Mouse (Mus musculus) heart, embryonic 12.5 days (tissue): ENCODE measurements around the gene Ppp1r9a. TPM values are rescaled to one million over a fixed set of nuclear protein-coding genes. Genes with fewer than 3 reads are reported as not detected.
A peak's percentile ranks its signal among the peaks of the same experiment; 100 is the strongest.

Experiments used
- ATAC-seq: fragments of 200-750 bp; cut with Nextera tagmentation; 2 replicates; pipeline ENCODE4 v1.8.0; 2017; ENCODE audit warnings: moderate TSS enrichment, moderate library complexity; ENCODE audit not compliant: insufficient number of reproducible peaks, low FRiP score
- H3K27ac ChIP-seq: fragments of 300-500 bp; sonication (generic); 2 replicates; pipeline ENCODE4 v1.5.1; 2016; ENCODE audit warnings: mild to moderate bottlenecking, moderate library complexity; ENCODE audit not compliant: poor library complexity, severe bottlenecking
- H3K27me3 ChIP-seq: fragments of 300-500 bp; sonication (generic); replicated peaks from 2 replicates; pipeline ENCODE4 v1.6.1; 2016; ENCODE audit warnings: mild to moderate bottlenecking, moderate library complexity
- H3K36me3 ChIP-seq: fragments of 300-500 bp; sonication (generic); 2 replicates; pipeline ENCODE4 v1.6.1; 2016; ENCODE audit warnings: mild to moderate bottlenecking, moderate library complexity
- H3K4me1 ChIP-seq: fragments of 300-500 bp; sonication (generic); replicated peaks from 2 replicates; pipeline ENCODE4 v1.6.1; 2016; ENCODE audit warnings: mild to moderate bottlenecking
- H3K4me2 ChIP-seq: fragments of 300-500 bp; sonication (generic); 2 replicates; pipeline ENCODE4 v1.6.1; 2016; ENCODE audit warnings: mild to moderate bottlenecking, moderate library complexity
- H3K4me3 ChIP-seq: fragments of 300-500 bp; sonication (generic); 2 replicates; pipeline ENCODE4 v1.5.1; 2016; ENCODE audit warnings: mild to moderate bottlenecking
- H3K9ac ChIP-seq: fragments of 300-500 bp; sonication (generic); 2 replicates; pipeline ENCODE4 v1.6.1; 2016; ENCODE audit warnings: mild to moderate bottlenecking, moderate library complexity
- H3K9me3 ChIP-seq: fragments of 300-500 bp; sonication (generic); replicated peaks from 2 replicates; pipeline ENCODE4 v1.6.1; 2016; ENCODE audit warnings: mild to moderate bottlenecking, moderate library complexity
- WGBS: fragments of 180-500 bp; shearing (Covaris S2); methylation state at CpG from one replicate; pipeline ENCODE4 v1.1.7; 2016; 5-methylcytosine and 5-hydroxymethylcytosine counted together
- polyA plus RNA-seq: library from polyadenylated mRNA; unstranded; fragments of >200 nt; fragmentation: Nextera tagmentation; extraction: Ambion mirVana; gene quantifications from 2 replicates; pipeline ENCODE4 v1.2.1, GENCODE M21; 2016

Ppp1r9a gene
- polyA plus RNA-seq, 1 experiment from 2014 or later = 17.4 TPM

DNA sequence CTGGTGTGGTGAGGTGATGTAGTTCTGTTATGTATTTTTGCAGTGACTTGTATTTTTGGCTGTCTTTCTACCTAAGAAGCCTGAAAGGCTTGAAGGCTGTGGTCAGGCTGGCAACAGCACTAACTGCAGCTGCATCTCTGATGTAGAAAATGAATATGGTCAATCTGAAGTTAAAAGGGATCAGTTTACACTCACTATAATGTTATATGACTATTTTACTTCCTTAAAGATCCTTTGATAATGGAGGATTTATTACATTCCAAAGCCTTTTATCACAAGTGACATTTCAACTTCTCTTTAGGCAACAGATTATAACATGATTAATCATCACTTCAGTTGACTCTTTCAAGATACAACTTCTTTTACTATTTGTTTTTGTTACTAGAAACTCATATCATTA is 179.4 kb downstream of the Ppp1r9a start:
- 0 out of 2 replicates have a peak, but pooled peaks cover 3% of the 10 kb centered on the region for H3K36me3 ChIP-seq
- H3K9me3 ChIP-seq = no peaks in the 10 kb centered on the region
- no peak overlapping the region for H3K9ac ChIP-seq
- no peak overlapping the region for H3K4me3 ChIP-seq
- no peak for ATAC-seq
- no peak overlapping the region for H3K4me2 ChIP-seq
- H3K27ac ChIP-seq = no peak overlapping the region
- peaks cover 22% of the 10 kb centered on the region; the same call in 1 of the 2 replicates for H3K4me1 ChIP-seq
- H3K27me3 ChIP-seq = no peaks in the 10 kb centered on the region

DNA sequence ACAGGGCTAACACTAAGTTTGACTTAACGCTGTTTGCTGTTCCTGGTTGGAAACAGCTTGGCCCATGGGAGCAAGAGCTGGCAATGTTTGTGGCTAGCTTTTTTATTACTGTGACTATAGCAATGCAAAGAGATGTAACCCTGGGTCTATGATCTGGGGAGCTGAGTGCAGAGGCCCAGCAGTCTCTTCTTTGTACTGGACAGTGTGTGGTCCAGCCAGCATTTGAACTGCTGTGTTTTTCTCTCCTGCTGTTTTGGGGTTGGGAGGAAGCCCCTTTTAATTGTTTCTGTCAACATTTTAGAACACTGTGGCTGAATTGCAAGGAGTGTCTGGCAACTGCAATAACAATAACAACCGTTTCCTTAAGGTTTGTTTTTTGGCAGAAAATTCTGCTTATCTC is 180.0 kb downstream of the Ppp1r9a start:
- no peak overlapping the region for H3K4me2 ChIP-seq
- no peaks in the 10 kb centered on the region for H3K36me3 ChIP-seq
- H3K9ac ChIP-seq = no peak overlapping the region
- no peak overlapping the region for H3K4me3 ChIP-seq
- ATAC-seq = no peak
- WGBS = 65% methylated on average over 2 of the region's 2 CpGs
- H3K9me3 ChIP-seq = no peaks in the 10 kb centered on the region
- no peak overlapping the region for H3K27ac ChIP-seq
- H3K4me1 ChIP-seq = peaks cover 19% of the 10 kb centered on the region; the same call in 1 of the 2 replicates
- no peaks in the 10 kb centered on the region for H3K27me3 ChIP-seq

DNA sequence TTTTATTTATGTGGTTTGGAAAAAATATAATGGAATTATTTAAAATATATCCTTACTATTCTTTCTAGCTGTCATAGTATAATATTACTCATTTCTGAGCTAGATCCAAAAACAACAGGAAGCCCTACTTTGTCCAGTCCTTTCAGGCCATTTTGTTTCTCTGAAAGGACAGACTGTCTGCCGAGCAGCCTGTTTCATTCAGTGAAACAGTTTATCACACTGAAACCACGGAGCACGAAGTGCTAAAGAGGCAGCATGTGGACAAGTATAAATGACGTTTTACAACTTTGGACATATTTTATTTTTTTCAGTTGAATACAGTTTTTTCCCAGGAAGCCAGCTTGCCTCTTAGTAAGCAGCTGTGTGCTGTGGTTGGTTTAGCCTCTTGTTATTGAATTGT is 181.2 kb downstream of the Ppp1r9a start:
- peaks cover 17% of the 10 kb centered on the region; the same call in 1 of the 2 replicates for H3K4me1 ChIP-seq
- no peak overlapping the region for H3K4me3 ChIP-seq
- H3K4me2 ChIP-seq = no peak overlapping the region
- 42% methylated on average over 4 of the region's 4 CpGs for WGBS
- no peaks in the 10 kb centered on the region for H3K36me3 ChIP-seq
- no peak for ATAC-seq
- H3K9ac ChIP-seq = no peak overlapping the region
- no peak overlapping the region for H3K27ac ChIP-seq
- no peaks in the 10 kb centered on the region for H3K27me3 ChIP-seq
- no peaks in the 10 kb centered on the region for H3K9me3 ChIP-seq

DNA sequence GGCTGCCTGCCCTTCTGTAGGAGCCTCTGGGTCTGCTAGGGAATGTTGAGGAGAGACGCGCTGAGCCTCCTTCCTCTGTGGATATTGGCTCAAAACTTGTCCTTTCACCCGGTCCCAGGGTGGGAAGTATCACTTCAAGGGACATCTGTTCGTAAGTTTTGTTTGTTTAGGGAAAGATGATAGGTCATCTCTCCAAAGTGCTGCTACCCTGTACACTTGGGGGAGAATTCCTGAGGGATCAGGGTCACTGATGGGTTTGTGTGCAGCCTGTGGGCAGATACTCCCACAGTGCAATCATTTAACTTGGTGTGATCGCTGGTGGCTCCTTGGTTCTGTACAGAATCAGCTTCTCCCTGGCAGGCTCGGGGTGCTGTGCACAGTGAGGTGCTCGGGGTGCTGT is 189.2 kb downstream of the Ppp1r9a start:
- no peaks in the 10 kb centered on the region for H3K9me3 ChIP-seq
- H3K4me2 ChIP-seq = no peak overlapping the region
- peaks cover 8% of the 10 kb centered on the region for H3K4me1 ChIP-seq
- no peaks in the 10 kb centered on the region for H3K36me3 ChIP-seq
- no peak overlapping the region for H3K4me3 ChIP-seq
- no peak overlapping the region for H3K9ac ChIP-seq
- 81% methylated on average over 7 of the region's 7 CpGs for WGBS
- no peak for ATAC-seq
- H3K27me3 ChIP-seq = no peaks in the 10 kb centered on the region
- H3K27ac ChIP-seq = no peak overlapping the region

DNA sequence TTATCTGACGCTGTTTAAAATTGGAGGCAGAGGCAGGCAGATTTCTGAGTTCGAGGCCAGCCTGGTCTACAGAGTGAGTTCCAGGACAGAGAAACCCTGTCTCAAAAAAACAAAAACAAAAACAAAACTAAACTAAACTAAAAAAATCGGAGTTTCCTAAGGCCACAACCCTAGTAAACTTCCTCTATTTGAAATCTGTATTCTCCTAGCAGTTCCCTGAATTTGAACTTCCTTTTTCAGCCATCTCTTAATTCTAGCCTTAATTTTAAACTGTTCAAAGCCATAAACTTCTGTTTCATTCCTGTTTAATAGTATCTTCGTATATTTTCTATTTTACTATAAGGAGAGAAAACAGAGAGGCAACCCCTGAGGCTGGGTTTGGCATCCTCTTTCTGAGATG is 190.1 kb downstream of the Ppp1r9a start:
- peak overlapping the region; percentile 65; the same call in 1 of the 2 replicates for H3K27ac ChIP-seq
- no peak overlapping the region for H3K9ac ChIP-seq
- H3K4me1 ChIP-seq = peaks cover 8% of the 10 kb centered on the region
- no peaks in the 10 kb centered on the region for H3K27me3 ChIP-seq
- no peaks in the 10 kb centered on the region for H3K9me3 ChIP-seq
- ATAC-seq = no peak
- H3K4me3 ChIP-seq = no peak overlapping the region
- H3K36me3 ChIP-seq = no peaks in the 10 kb centered on the region
- 81% methylated on average over 4 of the region's 4 CpGs for WGBS
- H3K4me2 ChIP-seq = no peak overlapping the region

DNA sequence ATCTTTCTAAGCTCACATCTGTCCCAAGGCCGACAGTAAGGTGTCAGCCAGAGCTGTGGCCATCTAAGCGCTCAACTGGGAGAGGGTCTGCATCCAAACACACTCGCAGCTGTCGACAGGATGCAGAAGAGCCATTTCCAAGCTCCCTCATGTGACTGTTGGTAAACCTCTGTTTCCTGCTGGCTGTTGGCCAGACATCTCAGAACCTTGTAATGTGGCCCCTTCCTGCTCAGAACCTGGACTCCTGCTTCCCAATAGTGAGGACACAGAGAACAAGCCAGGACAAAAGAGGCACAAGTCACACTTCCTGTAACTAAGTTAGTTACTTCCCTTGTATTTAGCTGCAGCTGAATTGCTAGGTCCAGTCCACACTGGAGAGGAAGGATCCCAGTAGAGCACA is 190.8 kb downstream of the Ppp1r9a start:
- H3K9ac ChIP-seq = no peak overlapping the region
- no peaks in the 10 kb centered on the region for H3K9me3 ChIP-seq
- WGBS = 14% methylated on average over 4 of the region's 4 CpGs
- H3K27me3 ChIP-seq = no peaks in the 10 kb centered on the region
- no peaks in the 10 kb centered on the region for H3K36me3 ChIP-seq
- H3K4me1 ChIP-seq = peaks cover 8% of the 10 kb centered on the region
- ATAC-seq = peak; percentile 67
- H3K27ac ChIP-seq = peak overlapping the region; percentile 65
- H3K4me2 ChIP-seq = no peak overlapping the region
- no peak overlapping the region for H3K4me3 ChIP-seq

DNA sequence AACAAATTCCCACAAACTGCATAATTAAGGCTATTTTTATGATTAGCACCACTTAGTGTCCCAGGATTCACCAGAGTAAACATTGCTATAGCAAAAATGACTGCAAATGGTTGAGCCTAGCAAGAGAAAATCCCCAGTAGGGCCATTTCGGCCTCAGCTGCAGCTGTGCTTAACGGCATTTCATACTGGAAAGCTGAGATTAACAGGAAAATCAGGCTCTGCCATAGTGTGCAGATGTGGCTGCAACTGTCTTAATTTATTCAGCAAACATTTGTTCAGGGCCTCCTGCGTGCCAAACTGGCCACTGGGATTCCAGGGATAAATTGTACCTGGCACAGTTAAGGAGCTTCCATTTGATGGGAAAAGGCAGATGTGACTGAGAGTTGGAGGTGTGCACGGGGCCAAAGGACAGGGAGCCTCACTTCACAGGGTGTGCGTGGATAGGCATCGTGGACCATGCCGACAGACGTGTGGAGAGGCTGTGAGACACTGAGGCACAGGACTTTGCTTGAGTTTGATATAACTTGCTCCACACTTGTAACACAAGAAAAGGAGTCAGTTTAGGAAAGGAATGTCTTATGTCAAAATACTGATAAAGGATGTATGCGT is 192.8 kb downstream of the Ppp1r9a start:
- H3K9ac ChIP-seq = no peak overlapping the region
- peaks cover 8% of the 10 kb centered on the region for H3K4me1 ChIP-seq
- ATAC-seq = no peak
- no peaks in the 10 kb centered on the region for H3K36me3 ChIP-seq
- no peak overlapping the region for H3K4me3 ChIP-seq
- no peaks in the 10 kb centered on the region for H3K9me3 ChIP-seq
- WGBS = 78% methylated on average over 9 of the region's 9 CpGs
- no peaks in the 10 kb centered on the region for H3K27me3 ChIP-seq
- H3K27ac ChIP-seq = no peak overlapping the region
- no peak overlapping the region for H3K4me2 ChIP-seq

DNA sequence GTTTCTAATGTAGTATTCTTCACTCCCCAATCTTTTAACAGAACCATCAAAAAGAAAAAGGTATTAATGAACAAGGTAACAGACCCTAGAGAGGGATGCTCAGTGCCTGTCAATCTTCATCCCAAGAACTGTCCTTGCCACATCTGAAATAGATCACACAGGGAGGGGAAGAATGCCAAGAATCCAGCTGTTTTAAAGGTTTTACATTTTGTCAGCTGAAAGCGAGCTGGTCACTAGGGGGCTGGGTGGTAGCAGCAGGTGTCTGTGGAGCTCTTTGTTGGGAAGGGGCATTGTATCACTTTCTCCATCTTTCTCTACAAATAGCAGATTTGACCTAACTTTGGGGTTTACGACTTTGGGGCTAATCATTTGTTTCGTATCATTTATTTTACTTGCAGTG is 194.6 kb downstream of the Ppp1r9a start:
- WGBS = 67% methylated on average over 3 of the region's 3 CpGs
- Histone ChIP-seq H3K27ac (no peak overlapping the region), H3K9ac (no peak overlapping the region), H3K27me3 (no peaks in the 10 kb centered on the region), H3K4me3 (no peak overlapping the region), H3K36me3 (no peaks in the 10 kb centered on the region), H3K9me3 (no peaks in the 10 kb centered on the region), H3K4me2 (no peak overlapping the region), H3K4me1 (peaks cover 8% of the 10 kb centered on the region)
- no peak for ATAC-seq

DNA sequence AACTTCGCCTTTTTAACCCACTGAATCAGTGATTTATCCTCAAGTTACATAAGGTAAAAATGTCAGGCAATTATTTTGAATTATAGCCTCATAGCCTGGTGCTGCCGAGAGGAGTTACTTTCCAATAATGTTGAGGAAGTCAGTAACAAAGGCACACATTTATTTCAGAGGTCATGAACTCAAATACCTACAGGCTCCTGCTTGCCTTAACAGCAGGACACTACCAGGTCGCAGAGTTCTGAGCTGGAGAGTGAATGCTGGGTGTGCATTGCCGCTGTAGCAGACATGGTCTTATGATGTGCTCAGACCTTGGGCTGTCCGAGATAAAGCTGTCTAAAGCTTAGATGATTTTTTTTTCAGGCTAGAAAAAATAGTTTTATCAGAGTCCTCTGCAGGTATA is 196.6 kb downstream of the Ppp1r9a start:
- no peak overlapping the region for H3K4me3 ChIP-seq
- H3K4me2 ChIP-seq = no peak overlapping the region
- no peaks in the 10 kb centered on the region for H3K9me3 ChIP-seq
- WGBS = 59% methylated on average over 5 of the region's 5 CpGs
- no peaks in the 10 kb centered on the region for H3K27me3 ChIP-seq
- no peak overlapping the region for H3K9ac ChIP-seq
- H3K36me3 ChIP-seq = no peaks in the 10 kb centered on the region
- H3K27ac ChIP-seq = no peak overlapping the region
- ATAC-seq = no peak
- peaks cover 11% of the 10 kb centered on the region for H3K4me1 ChIP-seq

DNA sequence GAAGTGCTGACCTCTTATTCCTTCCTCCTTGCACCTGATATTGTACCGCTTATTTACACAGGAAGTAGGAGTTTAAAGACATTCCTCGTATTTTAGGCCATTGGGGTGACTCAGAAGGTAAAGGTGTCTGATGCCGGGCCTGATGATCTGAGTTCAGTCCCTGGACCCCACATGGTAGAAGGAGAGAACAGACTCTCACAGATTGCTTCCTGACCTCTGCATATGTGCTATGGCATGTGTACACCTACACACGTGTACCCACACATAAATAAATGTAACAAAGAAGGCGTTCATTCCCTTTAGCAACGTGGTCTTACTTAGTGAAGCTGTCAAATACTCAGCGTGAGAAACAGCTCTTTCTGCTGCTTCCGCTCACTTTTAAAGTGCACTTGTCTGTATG is 197.1 kb downstream of the Ppp1r9a start:
- Histone ChIP-seq H3K4me3 (no peak overlapping the region), H3K9me3 (no peaks in the 10 kb centered on the region), H3K4me2 (no peak overlapping the region), H3K27me3 (no peaks in the 10 kb centered on the region), H3K27ac (no peak overlapping the region), H3K4me1 (peaks cover 12% of the 10 kb centered on the region), H3K9ac (no peak overlapping the region), H3K36me3 (no peaks in the 10 kb centered on the region)
- 75% methylated on average over 8 of the region's 8 CpGs for WGBS
- no peak for ATAC-seq

DNA sequence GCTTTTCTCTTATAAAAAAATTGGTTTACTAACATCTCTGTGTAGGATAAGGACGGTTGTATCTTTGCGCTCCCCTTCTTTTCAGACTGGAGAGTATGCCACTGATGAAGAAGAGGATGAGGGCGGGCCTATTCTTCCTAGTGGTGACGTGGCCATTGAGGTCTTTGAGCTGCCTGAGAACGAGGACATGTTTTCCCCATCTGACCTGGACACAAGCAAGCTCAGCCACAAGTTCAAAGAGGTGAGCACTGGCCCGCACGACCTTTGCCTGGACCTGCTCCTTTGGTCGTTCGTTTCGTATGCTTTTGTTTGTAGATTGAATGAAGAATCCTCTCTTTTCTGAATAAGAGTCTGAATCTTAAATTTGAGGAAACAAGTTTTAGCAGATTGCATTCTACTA is 197.6 kb downstream of the Ppp1r9a start:
- no peaks in the 10 kb centered on the region for H3K36me3 ChIP-seq
- H3K27me3 ChIP-seq = no peaks in the 10 kb centered on the region
- H3K4me2 ChIP-seq = no peak overlapping the region
- peaks cover 12% of the 10 kb centered on the region for H3K4me1 ChIP-seq
- 86% methylated on average over 10 of the region's 10 CpGs for WGBS
- no peak overlapping the region for H3K4me3 ChIP-seq
- H3K9ac ChIP-seq = no peak overlapping the region
- H3K27ac ChIP-seq = no peak overlapping the region
- ATAC-seq = no peak
- H3K9me3 ChIP-seq = no peaks in the 10 kb centered on the region

DNA sequence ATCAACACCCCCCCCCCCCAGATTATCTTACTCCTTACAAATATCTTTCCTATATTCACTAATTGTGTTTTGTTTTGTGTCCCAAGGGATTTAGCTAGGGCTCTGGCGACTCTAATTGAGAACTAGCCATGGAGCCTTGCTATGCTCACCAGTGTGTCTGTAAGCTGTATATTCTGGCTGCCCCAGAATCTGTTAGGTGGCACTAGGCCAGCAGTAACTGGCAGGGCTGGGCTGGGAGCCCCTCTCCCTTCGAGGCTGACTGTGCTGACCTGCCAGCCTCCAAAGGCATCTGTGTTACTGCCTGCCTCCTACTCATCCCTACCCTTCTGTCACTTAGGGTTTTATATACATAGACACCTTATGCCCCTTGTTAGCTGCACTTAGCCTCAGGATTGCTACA is 200.0 kb downstream of the Ppp1r9a start:
- H3K9ac ChIP-seq = 0 out of 2 replicates have a peak overlapping the region, but pooled peaks have one; percentile 34
- no peak for ATAC-seq
- H3K4me1 ChIP-seq = peaks cover 18% of the 10 kb centered on the region
- no peak overlapping the region for H3K4me2 ChIP-seq
- H3K36me3 ChIP-seq = no peaks in the 10 kb centered on the region
- no peaks in the 10 kb centered on the region for H3K9me3 ChIP-seq
- H3K4me3 ChIP-seq = no peak overlapping the region
- H3K27ac ChIP-seq = no peak overlapping the region
- no peaks in the 10 kb centered on the region for H3K27me3 ChIP-seq
- 24% methylated on average over 2 of the region's 2 CpGs for WGBS
